Mouse (Mus musculus): Measurements from ENCODE around the gene Tmem59l.

DNA sequence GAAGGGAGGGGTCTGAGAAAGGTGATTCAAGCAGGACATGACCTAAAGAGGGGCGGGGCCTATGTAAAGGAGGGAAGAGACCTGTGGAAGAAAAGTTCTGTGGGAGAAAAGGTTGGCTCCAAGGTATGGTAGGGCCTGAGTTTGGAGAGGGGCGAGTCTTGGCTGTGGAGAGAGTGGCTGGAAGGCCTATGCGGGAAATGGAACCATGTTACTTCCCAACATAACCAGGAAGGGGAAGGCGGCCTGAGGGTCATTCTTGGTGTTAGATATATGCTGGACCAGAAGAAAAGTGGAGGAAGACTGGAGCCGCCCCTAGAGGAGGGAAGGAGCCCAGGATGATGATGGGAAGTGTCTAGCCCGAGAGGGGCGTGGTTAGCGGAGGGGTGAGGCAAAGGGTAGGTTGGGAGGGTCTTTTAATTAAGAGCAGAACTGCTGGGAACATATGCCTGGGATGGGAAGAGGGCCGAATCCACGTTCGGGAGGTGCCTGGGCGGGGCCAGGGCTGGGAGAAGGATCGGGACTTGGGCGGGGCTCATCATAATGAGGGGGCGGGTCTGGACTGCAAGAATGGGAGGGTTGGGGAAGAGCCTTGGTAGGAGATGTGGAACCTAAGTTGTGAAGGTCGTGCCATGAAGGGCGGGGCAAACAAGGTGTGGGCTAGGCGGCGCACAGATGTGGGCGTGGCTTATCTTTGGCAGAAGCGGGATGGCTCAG, 9.7 kb downstream of the Tmem59l start:
- no peak for TF ChIP-seq CTCF (conservative IDR thresholded peaks at IDR 0.05; ENCODE audit: insufficient read depth, insufficient read length, low read depth, low read length)
- TF ChIP-seq POLR2A (IDR thresholded peaks at IDR 0.05; ENCODE audit: low read depth, low read length) = no peak

Data from kidney, adult 2 months (tissue).